Mouse (Mus musculus) adrenal gland, adult 2 months (tissue): ENCODE measurements around the gene Itga9. TPM values are rescaled to one million over a fixed set of nuclear protein-coding genes. Genes with fewer than 3 reads are reported as not detected.

Experiments
- DNase-seq: peaks from one replicate; pipeline ENCODE4 v3.0.0; 2021
- polyA plus RNA-seq: library from polyadenylated mRNA; depleted of rRNA; stranded (reverse); fragments of >200 nt; gene quantifications from 2 replicates; pipeline ENCODE4 v1.2.3, GENCODE M21; 2012
- total RNA-seq, 2 experiments: library from RNA; stranded (reverse); gene quantifications; 2 replicates each; pipeline ENCODE4 v1.2.3; 2021

The Itga9 gene
- total and polyA plus RNA-seq, 3 experiments: 43.4 to 95.2 (median 58.9) TPM

DNA sequence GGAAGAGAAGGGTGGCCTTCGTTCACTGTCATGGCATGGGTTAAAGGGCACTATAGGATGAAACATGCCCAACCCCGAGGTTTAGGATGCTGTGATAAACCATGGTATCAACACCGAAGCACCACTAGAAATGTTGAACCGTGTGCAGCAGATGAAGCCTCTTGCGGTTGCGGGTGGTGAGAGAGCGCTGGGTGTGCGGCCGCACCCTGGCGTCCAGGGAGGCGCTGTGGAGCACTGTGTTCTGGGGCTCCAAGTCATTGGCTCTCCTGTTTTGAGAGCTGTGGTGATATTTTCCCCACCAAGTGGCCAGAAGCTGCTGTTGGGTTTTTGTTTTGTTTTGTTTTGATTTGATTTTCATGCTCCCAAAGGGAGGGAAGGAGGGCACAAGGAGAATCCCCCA lies 272.1 kb downstream of the Itga9 start:
- DNase-seq: no peak

DNA sequence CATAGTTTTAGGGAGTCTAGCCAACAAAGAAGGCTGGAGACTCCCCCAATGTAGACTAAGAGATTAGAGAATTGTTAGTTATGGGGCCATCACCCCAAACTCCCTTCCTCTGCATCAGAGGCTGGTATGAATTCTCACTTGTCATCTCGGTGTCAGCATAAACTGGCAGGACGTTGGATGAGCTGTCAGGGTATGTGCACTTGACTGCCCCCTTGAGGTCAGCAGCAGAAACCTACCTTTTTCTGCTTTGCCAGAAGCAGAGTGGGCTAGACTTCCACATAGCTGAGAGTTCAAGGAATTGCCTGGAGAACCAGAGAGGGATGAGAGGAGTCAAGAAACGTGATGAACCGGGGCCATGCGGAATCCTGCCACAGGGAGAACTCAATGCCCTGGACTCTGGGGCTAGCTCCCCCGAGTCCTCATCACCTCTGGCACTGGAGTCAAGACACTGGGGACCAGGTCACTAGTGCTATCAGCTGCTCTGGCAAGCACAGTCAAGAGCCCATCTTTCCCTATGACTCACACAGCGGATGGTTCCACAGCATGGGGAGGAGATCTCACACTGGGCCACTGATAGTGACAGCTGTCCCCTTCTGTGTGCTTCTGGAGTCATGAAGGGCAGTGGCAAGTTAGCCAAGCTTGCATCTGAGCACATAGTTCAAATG lies 274.9 kb downstream of the Itga9 start:
- peak; percentile 48 for DNase-seq

DNA sequence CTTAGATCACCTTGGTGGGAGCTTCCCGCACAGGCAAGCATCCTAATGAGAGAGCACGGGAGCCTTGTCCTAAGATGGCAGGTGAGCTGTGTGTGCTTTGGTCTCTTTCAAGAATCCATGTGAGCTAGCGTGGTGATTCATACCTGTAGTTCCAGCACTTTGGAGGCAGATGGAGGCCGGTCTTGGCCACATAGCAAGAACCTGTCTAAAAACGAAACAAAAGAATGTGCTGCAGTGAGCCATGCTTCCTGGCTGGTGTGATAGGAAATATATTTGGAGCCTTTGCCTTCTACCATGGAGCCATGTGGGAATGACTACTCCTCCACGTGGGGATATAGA lies 275.4 kb downstream of the Itga9 start:
- no peak for DNase-seq

DNA sequence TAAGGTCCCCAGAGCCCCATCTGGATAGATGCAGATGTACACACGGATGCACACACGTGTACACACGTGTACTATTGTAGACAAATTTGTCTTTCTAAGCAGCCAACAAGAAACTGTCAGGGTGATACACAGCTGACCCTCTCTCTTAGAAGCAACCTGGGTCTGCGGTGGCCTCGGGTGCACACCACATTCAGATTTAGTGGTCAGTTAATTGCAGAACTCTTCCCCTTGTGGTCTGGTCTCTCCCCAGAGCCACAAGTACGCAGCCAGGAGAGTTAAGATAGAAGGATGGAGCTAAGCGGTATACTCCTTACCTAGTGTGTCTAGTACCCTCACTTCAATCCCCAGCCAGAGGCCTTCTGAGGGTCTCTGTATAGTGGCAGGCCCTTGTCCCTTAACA lies 276.7 kb downstream of the Itga9 start:
- DNase-seq: no peak

DNA sequence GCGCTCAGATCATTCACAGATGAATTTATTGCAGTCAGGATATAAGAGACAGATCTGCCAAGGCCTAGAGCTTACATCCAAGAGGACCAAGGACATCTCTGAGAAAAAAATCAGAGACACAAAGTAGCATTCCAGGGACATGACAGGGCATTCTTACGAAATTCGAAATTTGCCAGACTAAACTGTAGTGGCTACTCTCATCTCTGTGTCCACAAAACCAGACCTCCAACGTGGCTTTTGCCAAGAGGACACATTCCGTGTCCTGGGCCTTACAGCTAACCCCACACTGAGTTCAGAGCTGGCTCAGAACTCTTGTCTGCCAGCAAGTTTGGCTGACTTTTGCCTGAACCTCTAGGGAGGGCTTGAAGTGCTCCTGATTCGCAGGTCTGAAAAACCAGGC lies 279.3 kb downstream of the Itga9 start:
- peak; percentile 84 for DNase-seq

DNA sequence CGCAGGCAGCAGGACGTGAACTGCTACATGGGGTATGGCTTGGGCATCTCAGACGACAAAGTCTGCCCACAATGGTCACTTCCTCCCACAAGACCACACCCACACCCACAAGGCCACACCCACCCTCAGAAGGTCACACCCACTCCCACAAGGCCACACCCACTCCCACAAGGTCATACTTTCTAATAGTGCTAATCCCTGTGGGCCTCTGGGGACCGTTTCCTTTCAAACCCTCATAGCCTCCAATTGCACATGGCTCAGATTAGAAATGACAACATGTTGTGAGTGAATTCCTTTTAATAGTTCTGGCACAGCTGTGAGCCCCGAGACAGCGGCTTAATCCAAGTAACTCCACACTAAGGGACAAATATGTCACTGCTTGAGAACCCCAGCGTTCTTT lies 280.7 kb downstream of the Itga9 start:
- peak; percentile 28 for DNase-seq

DNA sequence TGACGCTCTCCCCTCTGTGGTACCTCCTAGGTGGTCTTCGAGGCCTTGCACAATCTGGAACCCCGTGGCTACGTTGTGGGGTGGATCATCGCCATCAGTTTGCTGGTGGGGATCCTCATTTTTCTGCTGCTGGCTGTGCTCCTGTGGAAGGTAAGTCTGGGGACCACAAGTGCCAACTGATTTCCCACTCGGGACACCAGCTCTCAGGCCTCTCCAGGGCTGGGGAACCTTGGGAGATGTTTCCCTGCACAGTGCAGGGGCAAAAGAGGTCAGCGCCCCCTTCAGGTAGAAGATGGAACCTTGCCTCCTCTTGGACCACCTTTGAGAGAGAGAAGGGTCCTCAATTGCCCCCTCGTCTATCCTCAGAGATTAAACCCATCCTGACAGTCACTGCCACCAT lies 281.2 kb downstream of the Itga9 start:
- DNase-seq: no peak

DNA sequence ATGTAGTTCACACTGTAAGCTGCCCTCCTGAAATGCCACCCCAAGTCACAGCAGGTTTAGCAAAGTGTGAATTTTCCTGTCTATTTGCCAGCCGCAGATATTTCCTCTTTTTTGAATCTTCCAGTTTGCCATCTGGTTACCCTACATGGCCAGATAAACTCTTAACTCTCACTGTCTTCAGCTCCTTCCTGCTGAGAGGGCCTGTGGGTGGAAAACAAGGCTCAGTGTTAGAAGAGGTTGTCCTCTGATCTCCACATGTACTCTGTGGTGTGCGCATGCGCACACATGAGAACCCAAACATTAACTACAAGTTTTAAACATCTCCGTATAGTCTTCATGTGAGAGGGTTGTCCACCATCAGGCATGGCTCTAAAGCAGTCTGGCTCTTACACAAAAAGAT lies 283.7 kb downstream of the Itga9 start:
- DNase-seq: no peak

DNA sequence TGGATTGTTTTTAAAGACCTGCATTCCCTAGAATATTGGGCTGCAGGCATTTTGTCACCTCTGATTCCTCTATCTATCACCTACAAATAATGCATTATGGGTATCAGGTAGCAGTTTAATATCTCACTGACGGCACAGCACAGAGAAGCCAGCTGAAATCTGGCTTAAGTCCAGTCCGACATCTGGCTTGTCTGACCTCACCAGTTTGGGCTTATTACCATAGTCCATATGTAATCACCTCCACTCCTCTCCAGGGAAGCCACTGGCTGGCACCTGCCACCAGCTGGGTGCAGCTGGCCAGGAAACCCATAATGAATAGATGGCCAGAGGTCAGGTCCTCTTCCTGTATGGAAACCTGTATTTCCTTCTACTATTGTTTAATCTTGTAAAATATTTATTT lies 284.2 kb downstream of the Itga9 start:
- DNase-seq: no peak

DNA sequence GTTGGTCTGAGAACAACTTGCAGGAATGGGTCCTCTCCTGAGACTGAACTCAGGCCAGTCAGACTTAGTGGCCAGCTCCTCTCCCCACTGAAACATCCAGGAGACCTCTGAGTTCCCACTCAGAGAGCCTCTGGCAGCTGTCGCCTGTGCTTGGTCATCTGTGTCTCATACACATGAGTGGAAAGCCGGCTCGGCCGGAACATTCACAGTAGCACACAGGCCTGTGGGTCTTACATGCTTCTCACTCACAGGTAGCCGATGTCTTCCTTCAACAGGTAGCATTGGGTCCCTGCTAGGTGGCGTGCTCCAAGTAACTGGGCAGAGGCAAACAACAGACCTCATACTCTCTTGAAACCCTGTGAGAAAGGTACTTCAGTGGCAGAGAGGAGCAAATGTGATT lies 284.6 kb downstream of the Itga9 start:
- no peak for DNase-seq

DNA sequence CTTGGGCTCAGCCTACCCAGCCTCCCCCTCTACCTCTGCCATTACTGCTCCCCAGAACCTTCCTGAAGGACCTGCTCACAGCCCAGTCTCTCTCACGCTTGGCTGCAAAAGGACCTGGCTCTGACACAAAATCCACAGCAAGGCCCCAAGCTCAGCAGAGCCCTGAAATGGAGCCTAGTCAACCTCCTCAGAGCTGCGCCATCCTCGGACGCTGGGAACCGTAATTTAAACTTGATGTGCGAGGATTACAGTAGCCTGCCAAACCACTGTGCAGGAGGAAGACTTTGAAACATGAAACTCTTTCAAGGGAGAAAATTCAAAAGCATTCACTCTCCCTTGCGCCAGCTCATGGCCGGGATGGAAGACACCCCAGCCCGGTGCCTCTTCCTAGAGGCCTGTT lies 285.1 kb downstream of the Itga9 start:
- no peak for DNase-seq

DNA sequence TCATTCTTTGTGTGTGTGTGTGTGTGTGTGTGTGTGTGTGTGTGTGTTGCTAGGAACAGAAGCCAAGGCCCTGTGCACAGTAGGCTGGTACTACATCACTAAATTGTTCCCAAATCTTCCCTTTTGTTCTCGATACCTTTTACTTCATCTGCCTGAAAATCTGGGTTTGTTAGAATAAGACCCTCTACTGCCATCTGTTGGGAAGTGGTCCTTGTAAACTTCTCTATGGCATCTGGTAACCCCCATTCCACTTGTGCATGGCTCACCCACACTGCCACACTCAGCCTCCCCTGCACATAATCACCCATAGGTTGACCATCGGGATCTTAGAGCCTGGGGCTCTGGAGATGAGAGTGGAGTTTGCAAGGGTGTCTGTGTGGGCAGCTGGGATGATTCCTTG lies 288.6 kb downstream of the Itga9 start:
- no peak for DNase-seq

DNA sequence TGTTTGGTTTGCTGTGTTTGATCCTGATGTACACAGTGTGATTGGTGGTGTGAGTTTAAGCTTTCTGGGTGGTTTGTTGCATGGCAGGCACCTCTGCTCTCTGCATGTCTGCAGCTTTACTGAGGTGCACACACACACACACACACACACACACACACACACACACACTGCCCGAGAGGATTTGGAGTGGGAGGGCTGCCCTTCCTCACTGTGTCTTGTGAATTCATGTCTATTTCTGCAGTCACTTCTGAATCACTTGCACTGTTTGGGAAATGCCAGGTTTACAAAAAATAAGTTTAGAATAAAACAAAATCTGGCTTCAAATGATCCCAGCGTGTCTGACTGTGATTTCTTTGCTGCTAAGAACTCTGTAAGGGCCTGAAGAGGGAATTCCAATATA lies 294.2 kb downstream of the Itga9 start:
- no peak for DNase-seq

DNA sequence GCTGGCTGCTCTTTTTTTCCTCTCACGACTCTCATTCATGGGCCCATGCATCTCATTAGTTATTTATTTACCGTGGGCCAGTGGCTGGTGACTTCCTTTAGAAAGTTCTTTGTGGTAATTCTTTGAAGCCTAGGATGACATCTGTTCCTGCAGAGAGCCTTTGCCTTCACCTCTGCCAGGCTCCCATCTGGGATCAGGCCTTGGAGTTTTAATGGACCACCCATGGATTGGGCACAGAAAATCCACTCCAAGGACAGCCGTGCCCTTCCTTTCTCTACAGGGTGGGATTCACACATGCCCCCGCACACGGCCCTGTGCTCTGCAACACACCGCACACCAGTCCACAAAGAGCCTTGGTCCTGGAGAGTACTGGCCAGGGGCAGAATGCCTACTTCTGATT lies 295.4 kb downstream of the Itga9 start:
- no peak for DNase-seq

DNA sequence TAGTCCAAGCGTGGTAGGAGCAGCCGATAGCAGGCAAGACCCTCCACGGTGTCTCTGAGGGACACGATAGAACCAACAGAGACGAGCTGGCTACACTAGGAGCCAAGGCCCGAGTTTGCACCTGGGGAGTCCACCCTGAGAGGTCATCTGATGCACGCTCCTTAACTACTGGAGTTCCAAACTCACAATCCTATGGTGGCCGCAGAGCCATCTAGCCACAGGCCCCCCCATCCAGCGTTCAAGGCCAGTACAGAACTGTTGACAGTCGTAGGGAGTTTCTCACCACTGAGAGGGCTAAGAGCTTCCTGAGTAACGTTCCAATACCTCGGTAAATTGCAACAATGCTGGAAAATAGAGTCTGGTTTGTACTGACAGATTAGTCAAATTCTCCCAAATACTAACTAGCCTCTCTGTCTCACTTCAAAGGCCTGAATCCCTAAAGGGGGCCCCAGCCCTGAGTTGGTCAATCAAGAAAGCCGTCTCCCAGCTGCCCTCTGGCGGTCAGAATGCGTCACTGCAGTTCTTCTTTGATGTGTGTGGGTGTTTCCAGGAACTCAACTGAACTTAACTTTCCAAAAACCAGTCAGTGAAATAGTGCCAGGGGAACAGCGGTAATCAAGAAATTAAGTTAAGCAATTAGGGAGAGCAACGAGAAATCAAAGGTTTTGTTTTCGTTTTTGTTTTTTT lies 301.6 kb downstream of the Itga9 start:
- peak; percentile 84 for DNase-seq

DNA sequence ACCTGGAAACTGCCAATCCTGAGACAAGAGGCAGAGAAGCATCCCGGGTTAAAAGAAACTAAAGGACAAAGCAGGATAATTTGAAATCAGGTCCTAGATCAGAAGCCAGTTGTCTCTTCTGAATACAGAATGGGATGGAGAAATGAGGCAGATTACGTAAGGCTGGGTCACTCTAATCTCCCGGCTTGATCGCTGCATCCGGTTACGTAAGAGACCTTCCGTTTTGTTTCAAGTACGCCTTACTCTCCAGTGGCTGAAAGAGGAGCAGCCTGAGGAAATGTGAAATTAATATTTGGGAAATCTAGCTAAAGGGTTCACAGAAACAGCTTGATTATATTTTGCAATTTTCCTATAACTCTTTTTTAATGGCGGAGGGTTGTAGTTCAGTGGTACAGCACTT lies 306.6 kb downstream of the Itga9 start:
- DNase-seq: peak; percentile 31

DNA sequence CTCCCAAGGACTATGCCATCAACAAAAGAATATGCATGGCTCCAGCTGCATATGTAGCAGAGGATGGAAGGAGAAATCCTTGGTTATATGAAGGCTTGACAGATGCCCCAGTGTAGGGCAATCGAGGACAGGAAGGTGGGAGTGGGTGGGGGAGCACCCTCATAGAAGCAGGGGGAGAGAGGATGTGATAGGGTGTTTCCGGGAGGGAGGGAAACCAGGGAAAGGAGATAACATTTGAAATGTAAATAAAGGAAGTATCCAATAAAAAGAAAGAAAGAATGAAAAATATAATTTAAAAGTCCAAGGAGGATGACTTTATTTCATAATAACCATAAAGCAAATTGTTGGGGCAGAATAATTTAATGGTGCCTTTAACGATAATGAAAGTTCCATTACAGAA lies 307.1 kb downstream of the Itga9 start:
- DNase-seq: no peak

DNA sequence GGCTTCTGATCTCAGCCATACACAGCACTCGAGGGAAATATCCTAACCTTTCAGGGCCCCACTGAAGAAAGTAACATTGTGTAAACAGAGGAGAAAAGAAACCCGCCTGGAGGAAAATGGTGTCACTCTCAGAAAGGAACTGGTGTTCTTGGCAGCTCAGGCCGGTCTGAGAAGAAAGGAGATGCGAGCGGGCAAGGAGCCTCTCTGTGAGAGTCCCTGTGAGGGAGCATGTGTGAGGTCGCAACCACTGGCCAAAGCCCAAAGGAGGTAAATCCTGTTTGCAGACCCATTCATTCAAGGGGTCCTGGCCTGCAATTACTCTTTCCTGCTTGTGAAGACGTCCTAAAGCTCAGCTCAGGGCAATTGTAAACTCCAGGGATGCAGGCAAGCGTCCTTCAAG lies 308.1 kb downstream of the Itga9 start:
- no peak for DNase-seq

DNA sequence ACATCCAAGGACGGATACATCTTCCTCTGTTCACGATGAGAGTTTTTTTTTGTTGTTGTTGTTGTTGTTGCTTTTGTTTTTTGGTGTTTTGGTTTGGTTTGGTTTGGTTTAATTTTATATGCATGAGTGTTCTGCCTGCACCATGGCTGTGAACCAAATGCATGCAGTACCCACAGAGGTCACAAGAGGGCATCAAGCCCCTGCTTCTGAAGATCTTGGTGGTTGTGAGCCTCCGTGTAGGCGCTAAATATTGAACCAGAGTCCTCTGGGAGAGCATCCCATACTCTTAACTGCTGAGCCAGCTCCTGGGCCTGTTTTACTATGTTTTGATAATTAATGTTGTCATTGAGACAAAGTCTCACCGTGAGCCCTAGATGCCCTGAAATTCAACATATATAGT lies 308.8 kb downstream of the Itga9 start:
- DNase-seq: peak; percentile 28

DNA sequence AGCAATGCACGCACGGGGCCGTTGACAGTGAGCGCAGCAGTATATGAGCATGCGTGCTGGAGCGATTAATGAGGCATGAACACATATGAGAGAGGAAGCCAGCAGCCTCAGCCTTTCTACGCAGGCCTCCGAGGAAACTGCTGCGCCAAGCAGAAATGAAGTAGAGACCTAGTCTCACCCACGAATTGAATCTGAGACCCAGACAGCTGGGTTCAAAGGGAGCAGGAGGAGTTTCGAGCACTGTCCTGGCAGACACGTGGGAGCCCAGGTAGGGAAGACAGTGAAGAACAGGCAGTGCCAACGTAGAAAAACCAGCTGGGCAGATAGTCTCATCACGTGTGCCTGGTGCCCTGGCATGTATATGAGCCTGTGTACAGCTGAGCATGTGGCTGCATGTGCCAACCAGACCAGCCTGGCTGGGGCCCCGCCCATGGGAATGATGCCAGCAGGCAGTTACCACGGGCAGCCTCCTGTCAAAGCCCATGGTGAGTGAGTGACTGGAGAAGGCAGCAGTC lies 313.2 kb downstream of the Itga9 start:
- peak; percentile 28 for DNase-seq

DNA sequence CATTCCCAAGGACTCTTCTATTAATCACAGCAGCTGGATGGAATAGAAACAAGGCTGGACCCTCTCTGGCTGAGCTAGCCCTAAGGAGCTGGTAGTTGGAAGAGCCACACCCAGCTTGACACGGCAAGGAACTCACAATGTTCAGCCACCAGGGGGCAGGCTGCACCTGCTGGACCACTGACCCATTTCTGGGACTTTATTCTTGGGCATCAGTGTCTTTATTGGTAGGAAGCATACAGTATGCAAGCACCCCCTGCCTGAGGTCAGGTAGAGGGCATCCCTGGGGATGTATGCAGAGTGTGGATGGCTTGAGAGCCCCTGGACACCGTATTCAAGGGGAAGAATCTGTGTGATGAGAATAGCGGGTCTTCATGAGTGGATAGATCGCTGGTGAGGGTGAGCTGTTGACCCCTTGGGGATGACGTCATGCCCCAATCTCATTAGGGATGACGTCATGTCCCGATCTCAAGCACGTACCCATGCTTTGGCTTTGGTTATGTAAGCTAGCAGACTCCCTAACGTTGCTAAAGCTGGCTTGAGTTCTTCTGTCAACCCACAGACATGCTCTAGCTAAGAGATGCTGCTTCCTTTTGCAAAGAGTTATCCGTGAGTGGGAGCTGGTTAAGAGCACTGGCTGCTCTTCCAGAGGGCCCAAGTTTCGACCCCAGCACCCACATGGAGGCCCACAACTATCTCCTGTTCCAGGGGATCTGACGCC lies 314.5 kb downstream of the Itga9 start:
- DNase-seq: peak; percentile 82

DNA sequence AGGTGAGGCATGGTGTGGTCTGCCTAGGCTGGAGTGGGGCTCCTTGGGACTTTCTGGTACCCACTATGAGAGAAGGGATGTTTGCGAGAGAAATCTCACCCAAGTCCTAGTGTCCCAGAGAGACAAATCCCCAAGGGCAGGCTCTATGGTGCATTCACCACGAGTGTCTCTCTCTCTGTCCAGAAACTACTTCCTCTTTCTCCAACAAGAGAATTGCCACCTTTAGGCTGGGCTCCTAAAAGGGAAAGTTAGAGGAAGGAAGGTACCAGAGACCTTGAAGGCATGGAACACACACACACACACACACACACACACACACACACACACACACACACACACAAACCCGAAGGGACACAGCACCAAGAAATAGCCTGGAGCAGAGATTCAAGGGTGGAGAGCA lies 315.4 kb downstream of the Itga9 start:
- DNase-seq: no peak

DNA sequence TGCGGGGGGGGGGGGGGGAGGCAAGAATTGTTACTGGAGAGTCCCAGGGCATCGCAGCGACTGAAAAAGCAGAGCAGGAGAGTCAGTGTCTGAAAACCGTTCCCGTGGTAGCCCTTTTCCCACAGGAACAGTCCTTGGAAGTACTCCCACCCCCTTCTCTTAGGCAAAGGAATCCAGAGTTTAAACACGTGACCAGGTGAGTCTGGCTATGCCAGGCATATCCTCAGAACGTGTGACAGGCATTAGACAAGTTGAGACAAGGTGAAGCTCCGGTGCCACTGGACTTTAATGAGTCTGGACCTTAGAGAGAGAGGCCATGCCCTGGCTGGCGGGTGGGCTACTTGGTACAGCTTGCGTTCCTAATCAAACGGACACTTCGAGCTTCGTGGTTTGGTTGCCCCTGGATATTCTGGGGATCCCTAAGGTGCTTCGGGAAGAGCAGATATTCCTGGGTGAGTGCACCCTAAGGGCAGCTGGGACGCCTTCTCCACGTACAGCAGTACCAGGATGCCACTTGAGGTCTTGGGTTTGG lies 318.1 kb downstream of the Itga9 start:
- DNase-seq: no peak
